Mouse (Mus musculus) hindbrain, embryonic 12.5 days (tissue): ENCODE measurements at regions not wholly inside any gene's neighbourhood (a gene's known extent, or its start where the extent isn't known, plus 50 kb on each side); places are given as distances from the start of the nearest gene placed in this dataset.
"Not testable (repeated sequence)": the region's sequence is repeated elsewhere in the genome, so short reads cannot be mapped to it uniquely, and the experiment has no call there.

Experiments used
- ATAC-seq: fragments of 200-750 bp; cut with Nextera tagmentation; 2 replicates; pipeline ENCODE4 v1.8.0; 2017; ENCODE audit warnings: moderate TSS enrichment; ENCODE audit not compliant: low FRiP score
- H3K27ac ChIP-seq: fragments of 300-500 bp; sonication (generic); 2 replicates; pipeline ENCODE4 v1.5.1; 2016; ENCODE audit warnings: mild to moderate bottlenecking
- H3K27me3 ChIP-seq: fragments of 300-500 bp; sonication (generic); 2 replicates; pipeline ENCODE4 v1.6.1; 2016; ENCODE audit warnings: mild to moderate bottlenecking
- H3K36me3 ChIP-seq: fragments of 300-500 bp; sonication (generic); 2 replicates; pipeline ENCODE4 v1.6.1; 2016; ENCODE audit warnings: mild to moderate bottlenecking
- H3K4me1 ChIP-seq: fragments of 300-500 bp; sonication (generic); 2 replicates; pipeline ENCODE4 v1.6.1; 2016
- H3K4me2 ChIP-seq: fragments of 300-500 bp; sonication (generic); replicated peaks from 2 replicates; pipeline ENCODE4 v1.6.1; 2016; ENCODE audit warnings: mild to moderate bottlenecking
- H3K4me3 ChIP-seq: fragments of 300-500 bp; sonication (generic); 2 replicates; pipeline ENCODE4 v1.5.1; 2016; ENCODE audit warnings: mild to moderate bottlenecking
- H3K9ac ChIP-seq: fragments of 300-500 bp; sonication (generic); 2 replicates; pipeline ENCODE4 v1.6.1; 2016; ENCODE audit warnings: mild to moderate bottlenecking, moderate library complexity
- H3K9me3 ChIP-seq: fragments of 300-500 bp; sonication (generic); replicated peaks from 2 replicates; pipeline ENCODE4 v1.6.1; 2016; ENCODE audit warnings: mild to moderate bottlenecking
- WGBS: fragments of 180-500 bp; shearing (Covaris S2); methylation state at CpG from one replicate; pipeline ENCODE4 v1.1.7; 2016; 5-methylcytosine and 5-hydroxymethylcytosine counted together

GRCm38 (mm10) chr1:117354624-117355023 is 342.3 kb upstream of the Gm28363 start:
- no peak overlapping the region for H3K9ac ChIP-seq
- no peaks in the 10 kb centered on the region for H3K9me3 ChIP-seq
- no peak overlapping the region for H3K27ac ChIP-seq
- H3K36me3 ChIP-seq = no peaks in the 10 kb centered on the region
- ATAC-seq = no peak
- WGBS = 73% methylated on average over 4 of the region's 4 CpGs
- no peak overlapping the region for H3K4me2 ChIP-seq
- H3K27me3 ChIP-seq = no peaks in the 10 kb centered on the region
- no peaks in the 10 kb centered on the region for H3K4me1 ChIP-seq
- H3K4me3 ChIP-seq = no peak overlapping the region

- ATAC-seq = no peak
- H3K4me1 ChIP-seq = no peaks in the 10 kb centered on the region
- no peak overlapping the region for H3K27ac ChIP-seq
- no peak overlapping the region for H3K4me3 ChIP-seq
- no peak overlapping the region for H3K4me2 ChIP-seq
- H3K9me3 ChIP-seq = no peaks in the 10 kb centered on the region
- H3K36me3 ChIP-seq = no peaks in the 10 kb centered on the region
- WGBS = 95% methylated on average over 5 of the region's 5 CpGs
- no peaks in the 10 kb centered on the region for H3K27me3 ChIP-seq
- no peak overlapping the region for H3K9ac ChIP-seq
Measured at GRCm38 (mm10) chr1:117356418-117357194, 340.3 kb upstream of the Gm28363 start.

- H3K4me2 ChIP-seq = no peak overlapping the region
- H3K4me1 ChIP-seq = no peaks in the 10 kb centered on the region
- no peaks in the 10 kb centered on the region for H3K27me3 ChIP-seq
- no peak overlapping the region for H3K9ac ChIP-seq
- peak; percentile 50 for ATAC-seq
- no peak overlapping the region for H3K27ac ChIP-seq
- no peaks in the 10 kb centered on the region for H3K9me3 ChIP-seq
- no peaks in the 10 kb centered on the region for H3K36me3 ChIP-seq
- no peak overlapping the region for H3K4me3 ChIP-seq
Measured at GRCm38 (mm10) chr1:117364066-117364465, 332.9 kb upstream of the Gm28363 start.

GRCm38 (mm10) chr1:117412349-117412748 is 284.6 kb upstream of the Gm28363 start:
- Histone ChIP-seq H3K4me1 (no peaks in the 10 kb centered on the region), H3K27me3 (no peaks in the 10 kb centered on the region), H3K9me3 (no peaks in the 10 kb centered on the region), H3K36me3 (no peaks in the 10 kb centered on the region), H3K27ac (no peak overlapping the region), H3K4me3 (no peak overlapping the region), H3K9ac (no peak overlapping the region), H3K4me2 (no peak overlapping the region)
- ATAC-seq = no peak

GRCm38 (mm10) chr1:117457736-117458135 is 239.2 kb upstream of the Gm28363 start:
- H3K4me2 ChIP-seq = no peak overlapping the region
- H3K4me1 ChIP-seq = no peaks in the 10 kb centered on the region
- no peak for ATAC-seq
- no peaks in the 10 kb centered on the region for H3K27me3 ChIP-seq
- WGBS = 54% methylated on average over 2 of the region's 2 CpGs
- no peak overlapping the region for H3K4me3 ChIP-seq
- no peak overlapping the region for H3K9ac ChIP-seq
- no peaks in the 10 kb centered on the region for H3K36me3 ChIP-seq
- no peaks in the 10 kb centered on the region for H3K9me3 ChIP-seq
- H3K27ac ChIP-seq = no peak overlapping the region

- H3K27me3 ChIP-seq, H3K9me3 ChIP-seq, H3K36me3 ChIP-seq, H3K4me2 ChIP-seq, H3K27ac ChIP-seq, ATAC-seq, H3K9ac ChIP-seq, H3K4me1 ChIP-seq, H3K4me3 ChIP-seq: not testable (repeated sequence)
- WGBS = 66% methylated on average over 7 of the region's 7 CpGs
Measured at GRCm38 (mm10) chr1:117458156-117458850, 238.6 kb upstream of the Gm28363 start.

- not testable (repeated sequence) for H3K27me3 ChIP-seq, ATAC-seq, H3K4me2 ChIP-seq, H3K27ac ChIP-seq, H3K9ac ChIP-seq, H3K36me3 ChIP-seq, H3K4me1 ChIP-seq, H3K4me3 ChIP-seq, H3K9me3 ChIP-seq
Measured at GRCm38 (mm10) chr1:117459126-117459525, 237.8 kb upstream of the Gm28363 start.

GRCm38 (mm10) chr1:117490176-117490575 is 206.8 kb upstream of the Gm28363 start:
- no peaks in the 10 kb centered on the region for H3K4me1 ChIP-seq
- no peak overlapping the region for H3K9ac ChIP-seq
- H3K27ac ChIP-seq = no peak overlapping the region
- WGBS = 79% methylated on average over 3 of the region's 3 CpGs
- H3K36me3 ChIP-seq = no peaks in the 10 kb centered on the region
- peaks cover 6% of the 10 kb centered on the region; the same call in 1 of the 2 replicates for H3K9me3 ChIP-seq
- no peaks in the 10 kb centered on the region for H3K27me3 ChIP-seq
- H3K4me3 ChIP-seq = no peak overlapping the region
- no peak overlapping the region for H3K4me2 ChIP-seq
- ATAC-seq = no peak

- H3K27ac ChIP-seq = no peak overlapping the region
- no peak for ATAC-seq
- no peak overlapping the region for H3K4me3 ChIP-seq
- H3K36me3 ChIP-seq = no peaks in the 10 kb centered on the region
- H3K4me2 ChIP-seq = no peak overlapping the region
- H3K4me1 ChIP-seq = no peaks in the 10 kb centered on the region
- H3K9me3 ChIP-seq = no peaks in the 10 kb centered on the region
- H3K9ac ChIP-seq = no peak overlapping the region
- no peaks in the 10 kb centered on the region for H3K27me3 ChIP-seq
Measured at GRCm38 (mm10) chr1:117497003-117497402, 199.9 kb upstream of the Gm28363 start.

GRCm38 (mm10) chr1:117519498-117520032 is 177.4 kb upstream of the Gm28363 start:
- peak; percentile 64 for ATAC-seq
- Histone ChIP-seq H3K27ac (no peak overlapping the region), H3K4me3 (no peak overlapping the region), H3K36me3 (no peaks in the 10 kb centered on the region), H3K9me3 (no peaks in the 10 kb centered on the region), H3K27me3 (no peaks in the 10 kb centered on the region), H3K9ac (no peak overlapping the region), H3K4me1 (no peaks in the 10 kb centered on the region), H3K4me2 (no peak overlapping the region)
- WGBS = 26% methylated on average over 5 of the region's 5 CpGs
